Mouse (Mus musculus): ENCODE data around the gene F2r. TPM values are rescaled to one million over a fixed set of nuclear protein-coding genes. Genes with fewer than 3 reads are reported as not detected.

F2r gene
- polyA plus RNA-seq, 1 experiment from 2014 or later, result 65.2 TPM

DNA sequence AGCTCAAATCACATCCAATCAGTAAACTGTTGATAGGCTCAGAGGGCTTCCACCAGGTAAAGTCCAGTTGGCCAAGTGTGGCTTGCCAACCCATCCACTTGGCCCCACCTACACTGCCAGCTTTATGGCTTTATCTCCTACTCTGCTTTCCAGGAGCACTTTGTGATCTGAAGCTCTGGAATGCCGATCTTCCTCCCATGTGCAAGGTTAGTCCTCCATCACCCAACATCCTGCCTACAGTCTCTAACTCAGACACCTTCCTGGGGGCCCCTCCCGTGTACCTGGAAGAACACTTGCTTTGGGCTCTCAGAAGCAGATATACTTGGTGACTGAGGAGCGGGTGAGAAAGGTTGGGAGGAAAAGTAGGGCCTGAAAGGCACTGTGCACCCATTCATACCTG lies 26.7 kb downstream of the F2r start:
- Histone ChIP-seq H3K4me2 (ENCODE audit: low read depth, low read length) (no peak overlapping the region), H3K9me3 (ENCODE audit: control insufficient read depth, low read length) (no peaks in the 10 kb centered on the region), H3K4me3 (ENCODE audit: low read depth, low read length) (no peak overlapping the region), H3K36me3 (ENCODE audit: control insufficient read depth, insufficient read depth, low read length) (no peaks in the 10 kb centered on the region), H3K9ac (replicated peaks; ENCODE audit: low read depth, low read length) (no peak overlapping the region), H3K27ac (ENCODE audit: low read depth, low read length) (no peak overlapping the region), H3K4me1 (ENCODE audit: control insufficient read depth, insufficient read depth, low read length) (no peaks in the 10 kb centered on the region), H3K27me3 (ENCODE audit: control insufficient read depth, insufficient read depth, low read length) (no peaks in the 10 kb centered on the region)
- 88% methylated on average over 3 of the region's 3 CpGs for WGBS
- ATAC-seq (ENCODE audit: low read depth), result no peak

DNA sequence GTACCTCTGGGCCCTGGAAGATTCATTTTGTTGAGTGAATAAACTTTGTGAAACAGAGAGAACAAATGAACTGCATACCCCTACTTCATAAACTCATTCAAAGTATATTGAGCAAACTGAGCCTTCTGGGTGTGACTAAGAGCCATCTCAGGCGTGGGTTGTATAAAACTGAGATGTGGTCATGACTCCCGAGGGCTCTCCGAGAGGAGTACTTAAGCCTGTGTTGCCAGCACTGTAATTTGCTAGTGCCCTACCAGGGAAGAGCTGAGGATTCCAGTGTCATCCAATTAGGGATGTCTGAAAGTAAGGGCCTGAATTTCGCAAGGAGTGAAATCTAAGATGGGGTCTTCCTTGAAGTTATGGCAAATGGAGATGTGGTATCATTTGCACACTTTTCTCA lies 30.7 kb downstream of the F2r start:
- no peaks in the 10 kb centered on the region for H3K27me3 ChIP-seq (ENCODE audit: control insufficient read depth, insufficient read depth, low read length)
- H3K36me3 ChIP-seq (ENCODE audit: control insufficient read depth, insufficient read depth, low read length), result no peaks in the 10 kb centered on the region
- 82% methylated on average over 4 of the region's 4 CpGs for WGBS
- H3K4me3 ChIP-seq (ENCODE audit: low read depth, low read length), result no peak overlapping the region
- ATAC-seq (ENCODE audit: low read depth), result no peak
- no peak overlapping the region for H3K4me2 ChIP-seq (ENCODE audit: low read depth, low read length)
- no peaks in the 10 kb centered on the region for H3K4me1 ChIP-seq (ENCODE audit: control insufficient read depth, insufficient read depth, low read length)
- H3K9ac ChIP-seq (replicated peaks; ENCODE audit: low read depth, low read length), result no peak overlapping the region
- no peak overlapping the region for H3K27ac ChIP-seq (ENCODE audit: low read depth, low read length)
- no peaks in the 10 kb centered on the region for H3K9me3 ChIP-seq (ENCODE audit: control insufficient read depth, low read length)

DNA sequence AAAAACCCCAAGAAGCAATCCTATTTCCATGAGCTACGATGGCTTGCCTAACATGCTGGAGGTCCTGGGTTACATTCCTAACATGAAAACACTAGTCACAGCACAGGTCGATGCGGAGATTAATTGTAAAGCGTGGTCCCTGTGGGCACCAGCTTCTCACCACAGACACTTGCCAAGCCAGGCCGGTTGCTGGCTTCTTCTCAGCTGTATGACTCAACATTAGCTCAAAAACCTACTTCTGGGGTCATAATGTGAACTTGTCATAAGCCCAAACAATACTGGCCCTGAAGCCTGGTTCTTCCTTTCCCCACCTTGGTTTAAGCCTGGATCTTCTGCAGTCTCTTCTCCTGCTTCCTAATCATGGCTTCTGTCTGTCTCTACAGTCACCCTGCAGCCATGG lies 33.4 kb downstream of the F2r start:
- Histone ChIP-seq H3K4me2 (ENCODE audit: low read depth, low read length) (no peak overlapping the region), H3K4me1 (ENCODE audit: control insufficient read depth, insufficient read depth, low read length) (no peaks in the 10 kb centered on the region), H3K9ac (replicated peaks; ENCODE audit: low read depth, low read length) (no peak overlapping the region), H3K9me3 (ENCODE audit: control insufficient read depth, low read length) (no peaks in the 10 kb centered on the region), H3K27ac (ENCODE audit: low read depth, low read length) (no peak overlapping the region), H3K4me3 (ENCODE audit: low read depth, low read length) (no peak overlapping the region), H3K36me3 (ENCODE audit: control insufficient read depth, insufficient read depth, low read length) (no peaks in the 10 kb centered on the region), H3K27me3 (ENCODE audit: control insufficient read depth, insufficient read depth, low read length) (no peaks in the 10 kb centered on the region)
- no peak for ATAC-seq (ENCODE audit: low read depth)
- 83% methylated on average over 5 of the region's 5 CpGs for WGBS

DNA sequence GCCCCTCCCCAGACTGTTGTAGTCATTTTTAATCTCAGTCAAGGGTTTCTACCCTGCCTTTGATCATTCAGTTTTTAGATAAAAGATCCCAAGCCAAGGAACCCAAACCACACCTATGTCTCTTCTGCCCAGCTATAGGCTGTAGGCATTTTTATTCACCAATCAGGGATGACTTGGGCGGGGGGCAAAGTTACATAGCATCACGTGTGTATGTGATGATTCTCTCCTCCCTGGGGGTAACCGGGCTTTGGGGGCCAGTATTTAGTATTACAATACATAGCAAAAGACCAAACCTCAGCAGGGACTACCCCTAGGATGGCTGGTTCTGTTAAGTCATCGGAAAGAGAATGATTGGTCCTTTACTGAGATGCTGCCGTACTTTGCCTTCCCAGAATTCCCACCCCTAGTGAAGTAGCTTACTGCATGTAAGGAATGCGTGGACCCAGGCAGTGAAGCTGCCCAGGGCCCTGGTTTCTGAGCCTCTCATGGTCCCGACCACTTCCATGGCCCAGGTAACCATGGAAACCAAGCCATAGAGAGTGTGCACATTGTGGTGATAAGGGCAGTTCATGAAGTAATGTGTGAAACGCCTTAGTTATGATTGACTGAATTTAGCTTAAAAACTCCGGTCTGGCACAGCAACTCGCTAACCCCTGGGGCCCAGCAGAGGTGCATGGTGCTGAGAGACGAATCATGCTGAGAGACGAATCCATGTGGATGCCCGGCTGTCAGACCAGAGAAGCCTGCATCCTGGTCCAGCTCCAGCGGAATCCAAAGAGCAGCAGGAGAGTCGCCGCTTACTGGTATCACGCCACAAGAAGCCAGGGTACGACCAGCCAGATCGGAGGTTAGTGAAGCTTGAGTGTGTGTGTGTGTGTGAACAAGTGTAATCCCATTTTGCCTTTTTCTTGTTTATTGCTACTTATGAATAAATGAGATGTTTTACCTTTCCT lies 34.8 kb downstream of the F2r start:
- no peaks in the 10 kb centered on the region for H3K4me1 ChIP-seq (ENCODE audit: control insufficient read depth, insufficient read depth, low read length)
- WGBS, result 68% methylated on average over 19 of the region's 19 CpGs
- no peaks in the 10 kb centered on the region for H3K36me3 ChIP-seq (ENCODE audit: control insufficient read depth, insufficient read depth, low read length)
- no peak overlapping the region for H3K4me2 ChIP-seq (ENCODE audit: low read depth, low read length)
- no peaks in the 10 kb centered on the region for H3K9me3 ChIP-seq (ENCODE audit: control insufficient read depth, low read length)
- no peak overlapping the region for H3K9ac ChIP-seq (replicated peaks; ENCODE audit: low read depth, low read length)
- H3K4me3 ChIP-seq (ENCODE audit: low read depth, low read length), result no peak overlapping the region
- ATAC-seq (ENCODE audit: low read depth), result no peak
- no peaks in the 10 kb centered on the region for H3K27me3 ChIP-seq (ENCODE audit: control insufficient read depth, insufficient read depth, low read length)
- H3K27ac ChIP-seq (ENCODE audit: low read depth, low read length), result no peak overlapping the region

DNA sequence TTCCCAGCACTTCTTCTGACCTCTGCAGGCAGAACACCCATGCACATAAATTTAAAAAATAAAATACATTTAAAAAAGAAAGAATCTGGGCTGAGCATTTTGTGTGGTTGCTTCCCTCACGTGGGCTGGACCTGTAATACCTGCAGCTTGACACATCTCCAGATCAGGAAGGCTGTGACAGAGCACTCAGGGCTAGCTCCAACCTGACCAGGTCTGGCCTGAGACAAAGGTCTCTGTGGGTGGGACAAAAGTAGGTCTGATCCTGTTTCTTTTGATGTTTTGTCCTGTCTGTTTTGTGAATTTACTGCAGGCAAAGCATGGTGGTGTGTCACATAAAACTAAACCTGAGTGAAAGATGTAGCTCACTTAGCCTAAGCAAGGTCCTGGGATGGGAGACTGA lies 36.4 kb downstream of the F2r start:
- Histone ChIP-seq H3K9ac (replicated peaks; ENCODE audit: low read depth, low read length) (no peak overlapping the region), H3K9me3 (ENCODE audit: control insufficient read depth, low read length) (no peaks in the 10 kb centered on the region), H3K4me1 (ENCODE audit: control insufficient read depth, insufficient read depth, low read length) (no peaks in the 10 kb centered on the region), H3K27me3 (ENCODE audit: control insufficient read depth, insufficient read depth, low read length) (no peaks in the 10 kb centered on the region), H3K4me3 (ENCODE audit: low read depth, low read length) (no peak overlapping the region), H3K36me3 (ENCODE audit: control insufficient read depth, insufficient read depth, low read length) (no peaks in the 10 kb centered on the region), H3K4me2 (ENCODE audit: low read depth, low read length) (no peak overlapping the region), H3K27ac (ENCODE audit: low read depth, low read length) (no peak overlapping the region)
- no peak for ATAC-seq (ENCODE audit: low read depth)
- 45% methylated on average over 1 of the region's 1 CpGs for WGBS

DNA sequence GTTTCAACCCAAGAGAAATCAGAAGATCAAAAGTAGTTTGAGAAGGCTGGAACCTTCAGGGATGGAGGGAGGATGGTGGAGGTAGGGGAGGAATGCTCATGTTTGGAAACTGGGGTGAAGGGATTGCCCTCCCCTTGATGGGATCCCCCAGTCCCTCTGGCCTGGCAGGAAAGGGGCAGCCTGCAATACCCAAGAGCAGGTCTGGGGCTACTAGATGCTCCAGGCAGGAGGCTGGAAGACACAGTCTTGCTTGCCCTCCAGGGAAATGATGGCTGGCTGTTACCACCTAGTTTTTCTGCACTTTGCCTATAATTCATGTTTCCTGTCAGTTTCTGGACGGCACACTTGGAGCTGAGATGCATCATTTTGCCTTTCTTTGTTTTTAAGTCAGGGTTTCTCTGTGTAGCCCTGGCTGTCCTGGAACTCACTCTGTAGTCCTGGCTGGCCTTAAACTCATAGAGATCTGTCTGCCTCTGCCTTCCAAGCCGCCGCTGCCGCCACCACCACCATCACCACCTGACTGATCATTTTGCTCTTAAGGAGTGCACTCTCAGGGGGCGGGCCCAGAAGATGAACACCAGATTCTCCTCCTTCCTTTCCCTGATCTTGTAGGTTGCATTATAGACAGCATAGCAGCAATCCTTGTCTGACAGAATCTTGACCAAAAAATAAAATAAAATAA lies 40.1 kb downstream of the F2r start:
- H3K36me3 ChIP-seq (ENCODE audit: control insufficient read depth, insufficient read depth, low read length), result no peaks in the 10 kb centered on the region
- no peak overlapping the region for H3K4me2 ChIP-seq (ENCODE audit: low read depth, low read length)
- 81% methylated on average over 5 of the region's 5 CpGs for WGBS
- ATAC-seq (ENCODE audit: low read depth), result no peak
- H3K27ac ChIP-seq (ENCODE audit: low read depth, low read length), result no peak overlapping the region
- no peaks in the 10 kb centered on the region for H3K9me3 ChIP-seq (ENCODE audit: control insufficient read depth, low read length)
- H3K27me3 ChIP-seq (ENCODE audit: control insufficient read depth, insufficient read depth, low read length), result no peaks in the 10 kb centered on the region
- no peaks in the 10 kb centered on the region for H3K4me1 ChIP-seq (ENCODE audit: control insufficient read depth, insufficient read depth, low read length)
- H3K9ac ChIP-seq (replicated peaks; ENCODE audit: low read depth, low read length), result no peak overlapping the region
- no peak overlapping the region for H3K4me3 ChIP-seq (ENCODE audit: low read depth, low read length)

DNA sequence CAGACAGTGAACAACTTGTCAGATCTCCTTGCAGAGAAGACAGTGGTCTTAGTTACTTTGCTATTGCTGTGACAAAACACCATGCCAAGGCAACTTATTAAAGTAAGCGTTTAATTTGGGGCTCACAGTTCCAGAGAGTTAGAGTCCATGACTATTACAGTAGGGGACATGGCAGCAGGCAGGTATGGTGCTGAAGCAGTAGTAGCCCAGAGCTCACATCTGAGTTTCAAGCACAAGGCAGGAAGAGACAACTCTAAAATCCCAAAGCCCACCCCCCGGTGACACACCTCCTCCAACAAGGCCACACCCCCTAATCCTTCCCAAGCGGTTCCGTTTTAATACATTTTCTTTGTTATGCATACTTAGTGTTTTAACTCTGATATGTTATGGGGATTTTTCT lies 47.4 kb downstream of the F2r start:
- no peak overlapping the region for H3K27ac ChIP-seq (ENCODE audit: low read depth, low read length)
- no peaks in the 10 kb centered on the region for H3K36me3 ChIP-seq (ENCODE audit: control insufficient read depth, insufficient read depth, low read length)
- H3K4me3 ChIP-seq (ENCODE audit: low read depth, low read length), result no peak overlapping the region
- H3K9ac ChIP-seq (replicated peaks; ENCODE audit: low read depth, low read length), result no peak overlapping the region
- H3K9me3 ChIP-seq (ENCODE audit: control insufficient read depth, low read length), result no peaks in the 10 kb centered on the region
- ATAC-seq (ENCODE audit: low read depth), result no peak
- H3K4me2 ChIP-seq (ENCODE audit: low read depth, low read length), result no peak overlapping the region
- no peaks in the 10 kb centered on the region for H3K27me3 ChIP-seq (ENCODE audit: control insufficient read depth, insufficient read depth, low read length)
- WGBS, result 98% methylated on average over 4 of the region's 4 CpGs
- H3K4me1 ChIP-seq (ENCODE audit: control insufficient read depth, insufficient read depth, low read length), result no peaks in the 10 kb centered on the region

DNA sequence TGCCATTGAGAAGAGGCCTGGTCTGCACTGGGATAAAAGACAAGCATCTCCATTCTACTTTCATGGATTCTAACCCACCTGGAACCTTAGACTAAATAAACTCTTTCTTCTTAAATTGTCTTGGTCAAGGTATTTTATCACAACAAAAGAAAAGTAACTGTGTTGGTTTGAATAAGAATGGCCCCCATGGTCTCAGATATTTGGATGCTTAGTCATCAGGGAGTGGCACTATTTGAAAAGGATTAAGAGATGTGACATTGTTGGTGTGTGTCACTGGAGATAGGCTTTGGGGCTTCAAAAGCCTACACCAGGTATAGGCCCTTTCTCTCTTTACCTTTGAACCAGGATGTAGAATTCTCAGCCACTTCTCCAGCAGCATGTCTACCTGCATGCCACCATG lies 49.0 kb downstream of the F2r start:
- Histone ChIP-seq H3K27me3 (ENCODE audit: control insufficient read depth, insufficient read depth, low read length) (no peaks in the 10 kb centered on the region), H3K36me3 (ENCODE audit: control insufficient read depth, insufficient read depth, low read length) (no peaks in the 10 kb centered on the region), H3K4me3 (ENCODE audit: low read depth, low read length) (no peak overlapping the region), H3K4me1 (ENCODE audit: control insufficient read depth, insufficient read depth, low read length) (no peaks in the 10 kb centered on the region), H3K9me3 (ENCODE audit: control insufficient read depth, low read length) (no peaks in the 10 kb centered on the region), H3K9ac (replicated peaks; ENCODE audit: low read depth, low read length) (no peak overlapping the region), H3K4me2 (ENCODE audit: low read depth, low read length) (no peak overlapping the region), H3K27ac (ENCODE audit: low read depth, low read length) (no peak overlapping the region)
- no peak for ATAC-seq (ENCODE audit: low read depth)

DNA sequence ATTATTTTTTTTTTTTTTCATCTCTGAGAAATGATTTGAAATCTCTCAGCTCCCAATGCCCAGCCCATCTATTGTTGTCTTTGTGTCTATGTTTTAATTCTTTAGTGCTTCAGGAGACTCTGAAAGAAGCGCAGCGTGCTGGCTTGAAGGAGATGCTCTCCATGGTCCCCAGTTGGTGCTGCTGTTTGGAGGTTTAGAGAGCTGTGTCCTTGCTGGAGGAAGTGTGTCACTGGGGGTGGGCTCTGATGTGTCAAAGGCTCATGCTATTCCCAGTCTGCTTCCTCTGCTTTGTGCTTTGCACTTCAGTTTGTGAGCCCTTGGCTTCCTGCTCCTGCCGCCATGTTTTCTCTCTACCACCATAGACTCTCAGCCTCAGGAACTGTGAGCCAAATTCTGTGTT lies 50.0 kb downstream of the F2r start:
- no peaks in the 10 kb centered on the region for H3K27me3 ChIP-seq (ENCODE audit: control insufficient read depth, insufficient read depth, low read length)
- no peaks in the 10 kb centered on the region for H3K36me3 ChIP-seq (ENCODE audit: control insufficient read depth, insufficient read depth, low read length)
- H3K4me3 ChIP-seq (ENCODE audit: low read depth, low read length), result no peak overlapping the region
- no peak for ATAC-seq (ENCODE audit: low read depth)
- H3K9me3 ChIP-seq (ENCODE audit: control insufficient read depth, low read length), result no peaks in the 10 kb centered on the region
- no peak overlapping the region for H3K27ac ChIP-seq (ENCODE audit: low read depth, low read length)
- no peaks in the 10 kb centered on the region for H3K4me1 ChIP-seq (ENCODE audit: control insufficient read depth, insufficient read depth, low read length)
- no peak overlapping the region for H3K9ac ChIP-seq (replicated peaks; ENCODE audit: low read depth, low read length)
- WGBS, result 94% methylated on average over 3 of the region's 3 CpGs
- H3K4me2 ChIP-seq (ENCODE audit: low read depth, low read length), result no peak overlapping the region
